Mouse (Mus musculus): Measurements from ENCODE around the gene Rtn4r.

Rtn4r gene

DNA sequence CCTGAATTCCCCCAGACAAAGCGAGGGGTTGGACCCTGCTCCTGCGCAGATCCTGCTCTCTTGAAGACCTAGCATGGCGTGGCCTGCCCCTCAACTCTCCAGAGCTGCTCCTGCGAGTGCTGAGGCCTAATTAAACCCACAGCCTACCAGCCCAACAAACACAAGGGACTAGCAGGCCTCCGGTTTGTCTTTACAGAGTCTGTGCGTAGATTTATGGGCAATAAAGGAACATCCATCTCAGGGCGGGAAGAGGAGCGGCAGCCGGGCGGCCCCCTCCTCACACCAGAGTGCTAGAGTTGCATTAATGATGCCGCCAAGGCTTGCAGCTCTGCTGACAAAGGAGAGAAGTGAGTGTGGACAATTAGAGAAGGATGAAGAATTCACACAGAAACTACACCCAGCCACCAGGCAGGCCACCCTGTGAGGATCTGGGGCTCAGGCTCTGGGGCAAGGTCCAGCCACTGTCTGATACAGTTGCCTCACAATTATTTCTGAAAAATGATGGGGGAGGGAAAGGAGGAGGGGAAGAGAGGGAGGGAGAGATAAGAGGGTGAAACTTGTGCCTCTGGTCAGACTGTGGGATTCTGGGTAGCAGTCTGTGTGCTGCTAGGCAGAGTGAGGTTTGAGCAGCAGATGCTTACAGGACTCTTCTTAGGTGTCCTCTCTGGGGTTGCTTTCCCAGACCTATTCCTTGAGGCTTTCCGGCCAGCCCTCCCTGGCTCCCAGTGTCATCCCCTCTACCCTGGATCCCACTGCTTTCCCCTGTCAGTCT is 29.3 kb downstream of the Rtn4r start:
- no peak for DNase-seq (ENCODE audit: low spot score)

DNA sequence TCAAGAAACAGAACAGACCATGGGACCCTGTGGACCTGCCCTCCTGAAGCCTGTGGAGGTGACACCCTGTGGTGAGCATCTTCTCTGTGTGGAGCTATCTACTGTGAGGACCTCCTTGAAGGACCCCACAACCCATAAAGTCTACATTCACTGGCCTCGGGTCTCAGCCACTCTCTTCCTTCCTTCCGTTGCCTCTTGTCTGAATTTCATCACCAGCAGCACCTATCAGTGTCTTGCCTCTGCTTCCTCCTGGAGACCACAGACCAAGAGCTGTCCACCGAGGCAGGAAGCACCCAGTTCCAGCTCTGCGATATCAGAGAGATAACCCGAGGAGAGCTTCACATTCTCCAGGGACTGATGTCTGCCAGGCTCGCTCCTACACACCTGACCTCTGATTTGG is 31.8 kb downstream of the Rtn4r start:
- no peak for DNase-seq (ENCODE audit: low spot score)

DNA sequence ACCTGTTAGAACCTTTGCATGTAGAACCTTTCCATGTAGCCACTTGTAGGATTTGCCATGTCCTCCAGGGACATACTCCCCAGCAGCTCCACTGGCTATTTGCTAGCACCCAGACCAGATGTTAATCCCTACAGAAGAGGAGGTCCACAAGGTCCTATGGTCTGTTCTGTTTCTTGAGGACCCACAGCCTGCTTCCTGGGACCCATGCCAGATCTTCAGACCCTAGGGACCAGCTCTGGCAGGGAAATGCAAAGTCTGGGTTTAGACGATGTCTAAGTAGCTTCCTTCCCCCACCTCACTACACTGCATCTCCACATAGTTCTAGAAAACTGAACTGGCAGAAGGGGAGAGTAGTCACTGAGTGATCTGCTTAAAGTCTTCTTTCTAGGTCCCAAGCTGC is 32.3 kb downstream of the Rtn4r start:
- no peak for DNase-seq (ENCODE audit: low spot score)

DNA sequence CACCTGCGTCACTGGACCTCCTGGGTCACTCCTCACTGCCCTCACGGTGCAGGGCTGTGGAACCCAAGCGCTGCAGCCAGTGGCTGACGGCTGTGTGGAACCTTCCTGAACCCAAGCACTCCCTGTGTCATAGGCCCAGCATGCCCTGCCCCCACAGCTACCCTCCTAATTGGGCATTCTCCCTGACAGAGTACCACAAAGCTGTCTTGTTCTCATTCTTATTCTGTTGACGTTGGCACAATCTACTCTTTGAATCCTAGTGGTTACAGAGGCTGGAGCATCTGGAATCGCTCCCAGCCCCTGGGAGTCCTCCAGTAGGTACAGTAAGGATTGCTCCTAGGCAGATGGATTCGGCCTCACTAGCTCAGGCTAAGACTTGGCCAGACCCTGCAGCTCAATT is 33.1 kb downstream of the Rtn4r start:
- no peak for DNase-seq (ENCODE audit: low spot score)

DNA sequence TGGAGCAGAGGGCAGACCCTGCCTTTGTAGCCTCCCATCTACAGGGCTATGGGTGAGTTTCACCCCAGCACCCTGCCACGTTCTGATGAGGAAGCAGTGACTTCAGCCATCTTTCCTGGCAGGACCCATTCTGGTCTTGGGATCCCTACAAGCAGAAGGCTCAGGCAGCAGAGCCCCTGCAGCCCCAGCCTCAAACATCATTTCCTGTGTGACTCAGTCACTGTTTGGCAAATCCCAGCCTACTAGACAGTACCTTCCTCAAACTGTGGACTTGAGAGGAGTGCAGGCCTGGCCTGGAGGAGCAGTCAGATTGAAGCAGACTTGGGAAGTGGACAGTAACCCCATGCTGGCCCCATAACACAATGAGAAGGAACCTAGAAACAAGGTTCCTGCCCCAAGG is 33.7 kb downstream of the Rtn4r start:
- no peak for DNase-seq (ENCODE audit: low spot score)

DNA sequence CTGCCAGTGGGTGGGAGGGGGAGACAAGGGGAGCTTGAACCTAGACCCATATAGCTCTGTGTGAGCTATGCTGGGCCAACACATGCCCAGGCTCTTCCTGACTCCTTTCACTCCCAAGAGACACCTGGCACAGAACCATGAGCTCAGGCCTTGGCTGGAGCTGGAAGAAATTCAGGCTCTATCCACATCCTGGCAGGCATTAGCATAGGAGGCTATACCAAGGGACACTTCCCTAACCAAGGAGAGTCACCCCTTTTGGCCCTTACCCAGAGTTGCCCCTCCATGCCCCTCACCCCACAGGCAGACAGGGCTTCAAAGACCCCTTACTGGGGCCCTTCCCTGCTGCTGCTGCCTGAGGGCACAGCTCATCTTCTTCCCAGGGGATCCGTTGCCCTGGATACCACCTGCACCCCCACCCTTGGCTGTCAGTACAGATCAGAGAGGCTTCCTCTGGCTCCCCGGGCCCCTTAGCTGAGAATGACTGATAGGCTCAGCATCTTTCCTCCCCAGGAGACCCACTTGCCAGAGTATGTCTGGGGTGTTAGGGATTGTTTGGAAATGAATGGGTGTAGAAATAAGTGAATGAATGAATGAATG is 37.3 kb downstream of the Rtn4r start:
- DNase-seq (ENCODE audit: low spot score) = no peak

DNA sequence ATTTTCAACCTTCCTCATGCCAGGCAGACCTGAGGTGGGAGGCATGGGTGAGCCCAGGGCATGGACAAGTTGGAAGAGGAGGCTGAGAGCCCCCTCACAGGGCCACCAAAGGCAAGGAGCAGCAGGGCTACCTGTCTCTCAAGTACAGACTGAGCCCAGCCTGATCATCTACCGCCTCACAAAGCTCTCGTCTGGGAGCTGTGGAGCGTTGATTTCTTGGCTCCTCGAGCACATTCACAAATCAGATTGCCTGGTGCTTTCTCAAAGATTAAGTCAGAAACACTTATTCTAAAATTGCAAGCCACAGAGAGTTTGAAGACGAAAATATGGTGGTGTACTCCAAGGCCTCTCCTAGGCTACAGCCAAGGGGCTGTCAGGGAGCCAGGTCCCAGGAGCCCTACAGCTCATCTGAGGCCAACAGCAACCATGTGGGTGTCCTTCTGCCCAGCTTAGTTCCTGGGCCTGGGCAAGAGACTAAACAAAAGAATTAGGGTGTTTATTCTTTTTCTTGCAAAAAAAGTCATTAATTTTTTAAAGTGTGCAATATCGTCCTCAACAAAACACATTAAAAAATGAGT is 39.3 kb downstream of the Rtn4r start:
- DNase-seq (ENCODE audit: low spot score) = no peak

DNA sequence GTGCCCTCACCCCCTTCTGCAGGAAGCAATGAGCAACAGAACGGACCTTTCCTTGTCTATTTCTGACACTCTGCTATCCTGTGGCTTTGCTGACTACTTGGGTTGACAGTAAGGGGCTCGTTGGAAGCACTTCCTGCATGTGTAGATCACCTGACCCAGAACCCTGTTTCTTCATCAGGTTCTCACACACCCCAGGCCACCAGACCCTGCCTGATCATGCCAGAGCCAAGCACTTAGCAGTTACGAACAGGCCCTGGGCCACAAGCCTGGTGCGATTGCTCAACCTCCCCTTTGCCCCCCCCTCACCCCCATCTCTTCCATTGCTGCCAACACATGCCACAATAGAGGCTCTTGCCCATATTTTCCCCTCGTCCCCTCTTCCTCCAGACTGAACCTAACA is 41.7 kb downstream of the Rtn4r start:
- no peak for DNase-seq (ENCODE audit: low spot score)

DNA sequence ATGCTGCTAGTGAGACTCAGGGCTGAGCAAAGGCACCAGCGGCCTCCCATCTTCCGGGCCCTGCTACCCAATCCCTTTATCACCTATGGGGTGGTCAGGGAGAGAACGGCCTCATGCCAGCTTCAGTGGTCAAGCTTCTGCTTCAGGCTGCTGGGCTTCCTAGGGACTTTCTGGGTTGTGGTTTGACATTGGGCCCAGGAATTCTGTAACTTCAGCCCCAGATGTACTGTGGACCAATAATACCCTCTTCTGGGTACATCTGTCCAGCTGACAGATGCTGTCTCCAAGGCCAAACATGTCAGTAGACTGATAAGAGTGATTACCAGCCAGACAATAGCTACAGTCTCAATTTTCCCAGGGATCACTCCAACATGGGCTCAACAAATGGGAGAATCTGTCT is 42.3 kb downstream of the Rtn4r start:
- DNase-seq (ENCODE audit: low spot score) = no peak

DNA sequence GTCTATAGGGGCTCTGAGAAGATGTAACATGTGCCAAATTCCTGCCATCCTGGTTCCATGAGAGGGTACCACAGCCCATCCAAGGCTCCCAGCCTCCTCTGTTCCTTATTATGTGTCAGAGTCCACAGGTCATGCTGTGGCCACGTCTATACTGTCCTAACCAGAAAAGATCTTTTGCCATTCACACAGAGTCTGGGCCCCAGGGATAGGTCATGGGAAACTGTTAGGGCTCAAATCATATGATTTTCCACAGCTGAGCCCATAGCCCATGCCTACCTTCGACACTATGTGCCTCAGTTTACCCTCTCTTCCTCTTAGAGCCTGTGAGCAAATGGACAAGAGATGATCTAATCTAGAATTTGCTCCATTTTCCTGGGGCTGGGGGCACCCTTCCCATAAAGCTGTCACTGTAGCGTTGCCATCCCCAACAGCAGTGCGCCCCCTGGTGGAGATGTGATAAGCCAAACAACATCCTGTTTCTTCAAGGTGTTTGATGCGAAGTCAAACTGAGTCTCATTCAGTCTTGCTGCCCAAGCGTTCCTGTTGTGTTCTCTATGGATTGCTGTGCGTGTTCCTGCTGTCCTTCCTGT is 44.9 kb downstream of the Rtn4r start:
- peak; percentile 59 for DNase-seq (ENCODE audit: low spot score)

DNA sequence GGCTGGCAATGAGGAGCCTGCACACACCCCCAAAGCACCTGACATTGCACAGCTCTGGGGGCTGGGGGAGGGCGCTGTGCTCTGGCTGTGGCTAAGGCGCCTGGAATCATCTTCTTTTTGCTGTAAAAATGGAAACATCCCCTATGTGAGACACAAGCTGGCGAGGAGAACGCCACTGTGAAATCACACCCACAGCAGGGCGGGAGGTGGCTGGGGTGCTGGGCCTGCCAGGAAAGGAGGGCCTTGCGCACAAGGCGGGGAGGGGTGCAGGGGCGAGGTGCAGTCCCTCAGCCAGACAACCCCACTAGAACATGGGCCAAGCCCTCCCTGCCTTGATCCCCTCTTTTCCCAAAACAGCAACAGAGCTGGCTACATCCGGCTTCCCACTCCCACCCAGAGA is 45.8 kb downstream of the Rtn4r start:
- DNase-seq (ENCODE audit: low spot score) = no peak

DNA sequence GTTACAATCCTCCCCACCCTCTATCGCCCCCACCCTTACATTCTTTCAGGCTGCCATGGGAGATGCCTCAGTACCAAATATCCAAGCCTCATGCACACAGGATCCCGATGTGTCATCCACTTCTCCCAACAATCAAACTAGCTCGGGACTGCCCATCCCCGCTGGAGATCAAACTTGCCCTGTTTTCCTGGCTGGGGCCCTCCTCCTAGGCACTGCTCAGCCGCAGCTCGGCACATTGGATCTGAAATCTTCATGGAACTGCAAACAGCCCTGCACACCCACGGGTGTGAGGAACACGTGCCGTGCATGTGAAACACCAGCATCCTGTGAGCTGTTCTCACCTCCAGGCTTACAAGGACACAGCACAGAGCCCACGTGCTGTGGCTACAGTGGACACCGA is 46.3 kb downstream of the Rtn4r start:
- DNase-seq (ENCODE audit: low spot score) = no peak

DNA sequence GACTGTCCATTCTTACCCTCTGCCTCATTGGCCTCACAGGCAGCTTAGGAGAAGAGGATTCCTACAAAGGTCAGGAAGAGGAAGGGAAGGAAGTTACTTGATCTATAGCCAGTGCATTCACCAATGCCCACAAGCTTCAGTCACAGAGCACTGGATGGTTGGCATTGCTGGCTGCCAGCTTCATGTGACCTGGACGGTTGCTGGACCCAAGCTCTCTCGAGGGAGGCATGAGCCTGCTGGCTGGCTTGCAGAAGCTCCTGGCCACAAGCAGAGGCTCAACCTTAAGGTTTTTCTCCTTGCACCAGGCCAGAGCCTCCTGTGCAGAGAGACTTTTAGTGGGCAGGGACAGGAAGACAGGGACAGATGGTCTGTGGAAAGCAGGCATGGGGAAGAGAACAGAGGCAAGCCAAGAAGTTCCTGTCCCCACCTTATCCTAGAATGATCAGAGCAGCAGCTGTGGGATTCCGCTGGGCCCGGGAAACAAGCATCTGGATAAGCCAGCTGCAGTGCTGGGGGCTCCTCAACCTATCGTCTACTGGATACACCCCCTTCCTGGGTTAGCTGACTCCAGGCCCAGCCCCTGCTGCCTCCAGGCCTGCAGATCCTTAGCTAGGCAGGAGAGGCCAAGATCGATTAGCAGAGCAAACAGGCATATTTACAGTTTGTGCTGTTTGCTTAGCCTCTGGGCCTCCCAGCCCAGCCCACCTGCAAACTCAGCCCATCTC is 48.5 kb downstream of the Rtn4r start:
- no peak for DNase-seq (ENCODE audit: low spot score)

DNA sequence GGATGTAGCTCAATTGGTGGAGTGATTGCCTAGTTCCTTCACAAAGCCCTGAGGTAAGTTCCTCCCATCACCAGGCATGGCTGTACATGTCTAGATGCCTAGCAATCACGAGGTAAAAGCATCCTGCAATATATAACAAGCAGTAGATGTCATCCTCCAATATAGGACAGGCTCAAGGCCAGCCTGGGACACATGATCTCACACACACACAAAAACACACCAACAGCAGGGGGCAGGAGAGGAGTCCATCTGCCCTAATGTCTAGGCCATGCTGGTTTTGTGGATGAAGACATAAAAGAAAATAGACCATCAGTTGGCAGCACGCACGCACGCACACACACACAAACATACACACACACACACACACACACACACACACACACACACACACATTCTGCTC is 49.3 kb downstream of the Rtn4r start:
- no peak for DNase-seq (ENCODE audit: low spot score)

DNA sequence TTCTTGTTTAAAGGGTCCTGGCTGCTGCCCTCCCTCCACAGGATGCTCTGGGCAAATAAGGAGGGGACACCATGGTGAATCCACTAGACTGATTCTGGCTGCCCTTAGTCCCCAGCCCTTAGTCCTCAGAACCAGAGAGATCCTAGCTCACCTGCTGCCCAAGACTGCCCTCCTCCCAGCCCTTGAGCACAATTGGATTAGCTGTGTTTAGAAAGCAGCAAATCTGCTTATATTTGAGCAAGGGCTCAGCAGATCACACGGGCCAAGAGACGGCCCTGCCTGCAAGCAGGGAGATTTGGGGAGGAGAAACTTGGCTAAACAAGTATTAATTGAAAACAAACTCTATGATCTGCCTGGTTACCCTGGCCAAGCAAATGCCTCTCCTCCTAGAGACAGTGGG is 52.1 kb downstream of the Rtn4r start:
- DNase-seq (ENCODE audit: low spot score) = no peak

DNA sequence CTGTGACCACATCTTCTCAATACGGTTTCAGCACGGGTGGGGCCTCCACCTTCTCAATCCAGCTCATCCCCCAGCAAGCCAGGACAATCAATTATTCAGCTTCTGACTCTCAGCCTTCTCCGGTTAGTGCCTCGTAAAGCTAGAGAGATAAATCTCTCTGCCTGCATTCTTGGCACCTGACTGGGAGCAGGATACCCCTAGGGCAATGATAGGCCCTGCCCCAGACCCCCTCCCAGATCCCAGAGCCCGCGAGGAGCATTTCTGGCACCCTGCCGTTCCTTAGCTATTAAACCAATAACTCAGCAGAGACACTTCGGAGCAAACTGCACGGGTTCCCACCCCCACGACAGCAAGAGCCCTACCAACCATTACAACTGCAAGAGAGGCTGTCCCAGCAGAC is 54.0 kb downstream of the Rtn4r start:
- DNase-seq (ENCODE audit: low spot score) = no peak

DNA sequence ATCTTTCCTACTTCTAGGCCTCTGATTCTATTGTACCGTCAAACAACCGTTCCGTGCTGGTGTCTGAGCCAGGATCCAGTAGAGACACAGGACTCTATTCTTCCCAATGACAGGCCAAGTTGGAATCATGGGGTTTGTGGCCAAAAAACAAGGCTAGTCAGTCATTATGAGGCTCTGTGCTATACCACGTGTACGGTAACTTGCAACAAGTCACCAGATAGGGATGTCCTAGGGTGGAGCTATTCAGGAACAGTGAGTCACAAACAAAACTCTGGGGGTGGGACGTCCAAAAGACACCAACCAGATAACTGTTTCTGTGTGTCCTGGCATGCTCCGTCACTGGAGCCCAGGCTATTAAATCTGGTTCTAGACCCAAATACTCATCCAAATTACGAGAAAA is 55.3 kb downstream of the Rtn4r start:
- DNase-seq (ENCODE audit: low spot score) = no peak

DNA sequence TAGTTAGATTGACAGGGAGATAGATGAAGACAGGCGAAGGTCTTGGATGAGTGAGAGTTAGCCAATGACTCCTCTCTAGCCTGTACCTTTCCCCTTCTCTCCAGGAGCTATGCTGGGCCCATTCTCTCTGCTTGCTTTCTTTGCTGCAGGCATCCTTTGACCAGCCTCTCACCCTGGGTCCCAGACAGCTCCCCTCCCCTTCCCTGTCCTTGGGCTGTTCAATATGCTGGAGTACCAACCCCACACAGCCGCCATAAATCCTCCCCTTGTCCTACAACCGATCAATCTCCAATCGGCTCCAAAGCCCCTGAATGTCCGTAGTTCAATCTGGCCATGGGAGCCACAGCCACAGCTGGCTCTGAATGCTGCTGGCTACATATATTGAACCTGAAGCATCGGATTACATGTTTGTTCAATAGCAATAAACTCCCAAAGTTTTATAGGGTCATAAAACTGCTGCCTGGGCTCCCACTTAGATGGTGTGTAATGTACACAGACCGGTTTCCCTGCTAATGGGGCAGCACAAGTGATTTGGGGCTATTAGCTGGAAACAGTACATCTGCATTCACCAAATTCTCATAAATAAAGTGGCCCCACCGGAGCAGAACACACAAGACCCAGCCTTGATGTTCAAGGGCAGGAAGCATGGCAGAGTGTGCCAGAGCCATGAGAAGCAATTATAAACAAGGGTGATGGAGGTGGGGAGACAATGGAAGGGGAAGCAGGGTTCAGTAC is 58.4 kb downstream of the Rtn4r start:
- DNase-seq (ENCODE audit: low spot score) = no peak

DNA sequence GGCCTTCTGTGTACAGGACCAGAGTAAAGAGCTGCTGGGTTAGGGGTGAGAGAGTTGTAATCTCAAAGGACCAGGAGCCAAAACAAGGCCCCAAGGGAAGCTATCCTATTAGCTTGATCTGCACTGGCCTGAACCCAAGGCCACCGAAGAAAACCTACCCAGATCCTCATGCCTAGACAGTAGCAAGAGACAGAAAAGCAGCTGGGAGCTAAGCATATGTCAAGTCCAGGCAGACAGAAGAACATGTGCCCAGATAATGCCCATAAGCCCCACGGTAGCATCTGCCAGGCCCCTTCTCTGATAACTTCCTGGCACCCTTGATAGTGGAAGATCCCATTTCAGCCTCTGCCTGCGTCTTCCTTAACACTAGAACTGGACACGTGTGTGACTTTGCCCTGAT is 59.4 kb downstream of the Rtn4r start:
- DNase-seq (ENCODE audit: low spot score) = no peak

DNA sequence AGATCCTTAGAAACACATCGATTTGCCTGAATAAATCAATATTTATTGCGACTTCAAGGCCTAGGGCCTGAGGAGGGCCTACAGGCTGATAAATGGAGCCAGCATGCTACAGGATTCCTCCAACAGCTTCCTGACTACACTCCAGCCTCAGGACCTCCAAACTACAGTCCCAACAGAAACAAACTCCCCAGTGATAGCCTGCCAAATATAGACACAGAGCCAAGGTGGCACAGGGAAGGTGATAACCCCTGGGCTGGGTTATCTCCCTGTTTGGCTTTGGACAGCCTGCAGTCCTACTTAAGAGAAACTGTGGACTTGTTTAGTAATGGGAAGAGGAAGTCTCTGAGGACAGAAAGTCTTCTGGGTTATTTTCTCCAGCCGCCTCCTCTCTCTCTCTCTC is 59.8 kb downstream of the Rtn4r start:
- DNase-seq (ENCODE audit: low spot score) = no peak

DNA sequence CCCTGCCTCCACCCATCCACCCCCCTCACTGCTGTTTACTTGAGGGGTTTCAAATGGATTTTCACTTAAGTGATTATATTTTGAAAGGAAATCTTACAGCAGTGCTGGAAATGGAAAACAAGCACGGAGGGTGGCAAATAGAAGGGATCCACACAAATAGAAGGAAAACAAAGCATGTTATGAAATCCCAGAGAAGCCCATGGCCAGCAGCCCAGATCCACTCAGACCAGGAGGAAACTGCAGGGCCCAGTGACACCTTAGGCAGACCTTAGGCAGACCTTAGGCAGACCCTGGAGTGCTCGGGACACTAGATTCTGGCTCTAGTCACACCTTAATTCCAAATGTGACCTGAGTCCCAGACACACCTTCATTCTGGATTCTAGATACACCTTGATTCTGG is 63.6 kb downstream of the Rtn4r start:
- no peak for DNase-seq (ENCODE audit: low spot score)

Measured in c-Kit-positive CD71-positive TER-119-positive erythroid progenitor cells, embryonic 14.5 days (primary cell).